Mouse (Mus musculus) forebrain, embryonic 12.5 days (tissue): ENCODE measurements around the gene Ppp2r5e. TPM values are rescaled to one million over a fixed set of nuclear protein-coding genes. Genes with fewer than 3 reads are reported as not detected.

ENCODE experiments used
- ATAC-seq: fragments of 200-750 bp; cut with Nextera tagmentation; 2 replicates; pipeline ENCODE4 v1.8.0; 2017; ENCODE audit warnings: moderate TSS enrichment; ENCODE audit not compliant: low FRiP score
- H3K27ac ChIP-seq: fragments of 300-500 bp; sonication (generic); 2 replicates; pipeline ENCODE4 v1.5.1; 2016; ENCODE audit warnings: mild to moderate bottlenecking
- H3K27me3 ChIP-seq: fragments of 300-500 bp; sonication (generic); 2 replicates; pipeline ENCODE4 v1.6.1; 2016; ENCODE audit warnings: mild to moderate bottlenecking
- H3K36me3 ChIP-seq: fragments of 300-500 bp; sonication (generic); replicated peaks from 2 replicates; pipeline ENCODE4 v1.6.1; 2016; ENCODE audit warnings: mild to moderate bottlenecking
- H3K4me1 ChIP-seq: fragments of 300-500 bp; sonication (generic); 2 replicates; pipeline ENCODE4 v1.6.1; 2016
- H3K4me2 ChIP-seq: fragments of 300-500 bp; sonication (generic); 2 replicates; pipeline ENCODE4 v1.6.1; 2016; ENCODE audit warnings: mild to moderate bottlenecking, moderate library complexity
- H3K4me3 ChIP-seq: fragments of 300-500 bp; sonication (generic); replicated peaks from 2 replicates; pipeline ENCODE4 v1.5.1; 2016; ENCODE audit warnings: mild to moderate bottlenecking
- H3K9ac ChIP-seq: fragments of 300-500 bp; sonication (generic); 2 replicates; pipeline ENCODE4 v1.6.1; 2016; ENCODE audit warnings: mild to moderate bottlenecking
- H3K9me3 ChIP-seq: fragments of 300-500 bp; sonication (generic); 2 replicates; pipeline ENCODE4 v1.6.1; 2016
- WGBS: fragments of 180-500 bp; shearing (Covaris S2); methylation state at CpG from one replicate; pipeline ENCODE4 v1.1.7; 2016; 5-methylcytosine and 5-hydroxymethylcytosine counted together
- polyA plus RNA-seq: library from polyadenylated mRNA; unstranded; fragments of >200 nt; fragmentation: Nextera tagmentation; extraction: Ambion mirVana; gene quantifications from 2 replicates; pipeline ENCODE4 v1.2.1, GENCODE M21; 2016

Ppp2r5e gene
- polyA plus RNA-seq, 1 experiment from 2014 or later, result 27.4 TPM

GRCm38 (mm10) chr12:75546241-75546640 is 49.8 kb downstream of the Ppp2r5e start:
- Histone ChIP-seq H3K27me3 (no peaks in the 10 kb centered on the region), H3K9me3 (no peaks in the 10 kb centered on the region), H3K4me1 (no peaks in the 10 kb centered on the region; the same call in 1 of the 2 replicates), H3K4me2 (no peak overlapping the region), H3K9ac (no peak overlapping the region), H3K4me3 (no peak overlapping the region), H3K27ac (no peak overlapping the region), H3K36me3 (no peaks in the 10 kb centered on the region)
- no peak for ATAC-seq
- WGBS, result 90% methylated on average over 5 of the region's 5 CpGs

DNA sequence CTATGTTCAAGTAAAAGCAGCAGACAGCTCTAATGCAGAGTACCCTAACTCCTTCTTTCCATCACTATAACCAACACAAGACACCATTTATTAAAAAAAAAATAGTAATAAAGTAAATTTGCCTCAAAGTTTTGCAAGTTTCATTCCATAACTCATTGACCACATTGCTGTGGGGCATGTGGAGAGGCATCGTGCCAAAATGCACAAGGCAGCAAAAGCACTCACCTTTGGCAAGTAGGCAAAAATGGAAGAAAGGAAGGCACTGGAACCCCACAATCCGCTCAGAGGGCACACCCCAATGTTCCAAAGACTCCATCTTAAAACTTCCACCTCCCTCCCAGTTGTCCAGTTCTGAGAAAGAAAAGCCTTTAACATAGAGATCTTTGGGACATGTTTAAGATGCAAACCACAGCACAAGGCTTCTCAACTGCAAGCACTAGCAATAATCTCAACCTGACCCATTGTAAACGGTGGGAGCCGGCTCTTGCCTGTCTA is 50.6 kb downstream of the Ppp2r5e start:
- ATAC-seq, result no peak
- 96% methylated on average over 4 of the region's 4 CpGs for WGBS
- Histone ChIP-seq H3K9me3 (no peaks in the 10 kb centered on the region), H3K4me1 (peaks cover 2% of the 10 kb centered on the region), H3K4me3 (no peak overlapping the region), H3K4me2 (no peak overlapping the region), H3K27me3 (no peaks in the 10 kb centered on the region), H3K36me3 (no peaks in the 10 kb centered on the region), H3K27ac (no peak overlapping the region), H3K9ac (no peak overlapping the region)

- no peak overlapping the region for H3K4me2 ChIP-seq
- H3K4me1 ChIP-seq, result peaks cover 9% of the 10 kb centered on the region
- H3K9ac ChIP-seq, result no peak overlapping the region
- H3K27me3 ChIP-seq, result no peaks in the 10 kb centered on the region
- H3K9me3 ChIP-seq, result no peaks in the 10 kb centered on the region
- 78% methylated on average over 2 of the region's 2 CpGs for WGBS
- no peak overlapping the region for H3K27ac ChIP-seq
- no peaks in the 10 kb centered on the region for H3K36me3 ChIP-seq
- H3K4me3 ChIP-seq, result no peak overlapping the region
- no peak for ATAC-seq
Measured at GRCm38 (mm10) chr12:75544666-75545065, 51.4 kb downstream of the Ppp2r5e start.

GRCm38 (mm10) chr12:75544259-75544658 is 51.8 kb downstream of the Ppp2r5e start:
- Histone ChIP-seq H3K36me3 (no peaks in the 10 kb centered on the region), H3K27me3 (no peaks in the 10 kb centered on the region), H3K27ac (no peak overlapping the region), H3K4me2 (no peak overlapping the region), H3K9ac (no peak overlapping the region), H3K4me1 (peaks cover 9% of the 10 kb centered on the region), H3K4me3 (no peak overlapping the region), H3K9me3 (no peaks in the 10 kb centered on the region)
- WGBS, result 86% methylated on average over 2 of the region's 2 CpGs
- no peak for ATAC-seq

- H3K36me3 ChIP-seq, result no peaks in the 10 kb centered on the region
- H3K9ac ChIP-seq, result no peak overlapping the region
- H3K27me3 ChIP-seq, result no peaks in the 10 kb centered on the region
- ATAC-seq, result no peak
- H3K27ac ChIP-seq, result no peak overlapping the region
- no peak overlapping the region for H3K4me3 ChIP-seq
- H3K4me2 ChIP-seq, result no peak overlapping the region
- H3K9me3 ChIP-seq, result no peaks in the 10 kb centered on the region
- WGBS, result 55% methylated on average over 3 of the region's 3 CpGs
- peaks cover 9% of the 10 kb centered on the region; the same call in 1 of the 2 replicates for H3K4me1 ChIP-seq
Measured at GRCm38 (mm10) chr12:75543346-75543745, 52.7 kb downstream of the Ppp2r5e start.

GRCm38 (mm10) chr12:75540621-75541171 is 55.3 kb downstream of the Ppp2r5e start:
- Histone ChIP-seq H3K9me3 (no peaks in the 10 kb centered on the region), H3K27me3 (no peaks in the 10 kb centered on the region), H3K36me3 (no peaks in the 10 kb centered on the region), H3K9ac (no peak overlapping the region), H3K4me1 (peaks cover 24% of the 10 kb centered on the region), H3K27ac (no peak overlapping the region), H3K4me2 (no peak overlapping the region), H3K4me3 (no peak overlapping the region)
- WGBS, result 83% methylated on average over 5 of the region's 5 CpGs
- ATAC-seq, result no peak

- Histone ChIP-seq H3K9me3 (no peaks in the 10 kb centered on the region), H3K36me3 (no peaks in the 10 kb centered on the region), H3K9ac (no peak overlapping the region), H3K27me3 (no peaks in the 10 kb centered on the region), H3K4me1 (peaks cover 24% of the 10 kb centered on the region), H3K4me2 (no peak overlapping the region), H3K4me3 (no peak overlapping the region), H3K27ac (no peak overlapping the region)
- ATAC-seq, result no peak
- WGBS, result 58% methylated on average over 3 of the region's 3 CpGs
Measured at GRCm38 (mm10) chr12:75539228-75539627, 56.8 kb downstream of the Ppp2r5e start.

- H3K36me3 ChIP-seq, result no peaks in the 10 kb centered on the region
- H3K27me3 ChIP-seq, result no peaks in the 10 kb centered on the region
- peaks cover 24% of the 10 kb centered on the region for H3K4me1 ChIP-seq
- no peaks in the 10 kb centered on the region for H3K9me3 ChIP-seq
- ATAC-seq, result no peak
- H3K27ac ChIP-seq, result no peak overlapping the region
- WGBS, result 53% methylated on average over 6 of the region's 6 CpGs
- H3K4me3 ChIP-seq, result no peak overlapping the region
- no peak overlapping the region for H3K4me2 ChIP-seq
- H3K9ac ChIP-seq, result no peak overlapping the region
Measured at GRCm38 (mm10) chr12:75537673-75538423, 58.2 kb downstream of the Ppp2r5e start.

DNA sequence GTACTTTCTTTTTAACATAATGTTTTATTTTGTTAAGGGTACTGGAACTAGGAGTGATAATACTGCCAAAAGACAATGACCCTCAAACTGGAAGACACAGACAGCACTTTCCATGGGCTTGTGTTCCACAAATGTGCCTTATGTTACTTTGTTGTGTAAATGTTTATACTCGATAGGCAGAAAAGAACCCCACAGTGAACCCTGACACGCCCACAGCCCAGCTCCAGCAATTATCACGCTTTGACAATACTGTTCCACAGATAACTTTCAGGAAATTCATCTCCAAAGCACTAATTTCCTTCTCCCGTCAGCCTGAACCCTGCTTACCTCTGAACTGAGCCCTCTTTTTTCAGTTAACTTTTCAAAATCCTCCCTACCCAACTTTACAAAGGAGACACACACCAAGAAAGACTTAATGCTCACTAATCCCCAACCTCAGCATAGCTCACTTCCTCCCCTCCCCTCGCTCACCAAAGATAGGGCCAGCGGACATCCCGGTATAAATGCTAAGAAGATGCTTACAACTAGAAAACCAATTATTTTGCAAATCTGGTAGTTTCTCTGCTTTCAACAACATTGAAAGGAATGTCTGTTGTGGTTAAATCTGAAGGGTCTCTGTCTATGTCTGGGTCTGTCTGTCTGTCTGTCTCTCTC is 58.9 kb downstream of the Ppp2r5e start:
- Histone ChIP-seq H3K4me2 (no peak overlapping the region), H3K9ac (no peak overlapping the region), H3K27me3 (no peaks in the 10 kb centered on the region), H3K36me3 (no peaks in the 10 kb centered on the region), H3K4me3 (no peak overlapping the region), H3K4me1 (peaks cover 25% of the 10 kb centered on the region), H3K27ac (no peak overlapping the region), H3K9me3 (no peaks in the 10 kb centered on the region)
- WGBS, result 19% methylated on average over 7 of the region's 7 CpGs
- ATAC-seq, result no peak

GRCm38 (mm10) chr12:75536566-75536965 is 59.5 kb downstream of the Ppp2r5e start:
- no peak overlapping the region for H3K27ac ChIP-seq
- no peak overlapping the region for H3K4me3 ChIP-seq
- H3K36me3 ChIP-seq, result no peaks in the 10 kb centered on the region
- peaks cover 30% of the 10 kb centered on the region for H3K4me1 ChIP-seq
- H3K4me2 ChIP-seq, result no peak overlapping the region
- no peaks in the 10 kb centered on the region for H3K9me3 ChIP-seq
- WGBS, result 62% methylated on average over 7 of the region's 7 CpGs
- H3K9ac ChIP-seq, result no peak overlapping the region
- H3K27me3 ChIP-seq, result no peaks in the 10 kb centered on the region
- no peak for ATAC-seq

DNA sequence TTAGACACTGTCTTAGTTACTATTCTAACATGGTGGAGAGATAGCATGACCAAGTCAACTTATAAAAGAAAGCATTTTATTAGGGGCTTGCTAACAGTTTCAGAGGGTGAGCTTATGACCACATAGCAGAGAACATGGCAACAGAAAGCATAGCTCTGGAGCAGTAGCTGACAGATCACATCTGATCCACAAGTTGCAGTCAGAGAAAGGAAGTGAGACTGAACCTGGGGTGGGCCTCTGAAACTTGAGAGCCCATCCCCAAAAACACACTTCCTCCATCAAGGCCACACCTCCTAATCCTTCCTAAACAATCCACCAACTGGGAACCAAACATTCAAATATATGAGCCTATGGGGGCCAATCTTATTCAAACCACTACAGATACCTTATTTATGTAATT is 62.9 kb downstream of the Ppp2r5e start:
- Histone ChIP-seq H3K9me3 (no peaks in the 10 kb centered on the region), H3K36me3 (no peaks in the 10 kb centered on the region)
- no peak for ATAC-seq

GRCm38 (mm10) chr12:75531895-75532294 is 64.2 kb downstream of the Ppp2r5e start:
- Histone ChIP-seq H3K4me1 (peaks cover 8% of the 10 kb centered on the region), H3K4me3 (no peak overlapping the region), H3K4me2 (no peak overlapping the region), H3K27me3 (no peaks in the 10 kb centered on the region), H3K9me3 (no peaks in the 10 kb centered on the region), H3K9ac (no peak overlapping the region), H3K36me3 (no peaks in the 10 kb centered on the region), H3K27ac (no peak overlapping the region)
- WGBS, result 89% methylated on average over 2 of the region's 2 CpGs
- no peak for ATAC-seq

More for the DNA sequence above, 62.9 kb downstream of the Ppp2r5e start:
- Histone ChIP-seq H3K27me3 (no peaks in the 10 kb centered on the region), H3K4me3 (no peak overlapping the region), H3K4me2 (no peak overlapping the region), H3K4me1 (peaks cover 21% of the 10 kb centered on the region), H3K9ac (no peak overlapping the region), H3K27ac (no peak overlapping the region)
